Mouse (Mus musculus): ENCODE results near the gene Chrm5. TPM values are rescaled to one million over a fixed set of nuclear protein-coding genes. Genes with fewer than 3 reads are reported as not detected.

Gene Chrm5
- polyA plus RNA-seq, 1 experiment from 2014 or later = not detected

GRCm38 (mm10) chr2:112445511-112445910, 35.1 kb downstream of the Chrm5 start:
- Histone ChIP-seq H3K9me3 (no peaks in the 10 kb centered on the region), H3K4me1 (no peaks in the 10 kb centered on the region), H3K27me3 (no peaks in the 10 kb centered on the region), H3K36me3 (no peaks in the 10 kb centered on the region), H3K27ac (no peak overlapping the region), H3K4me2 (no peak overlapping the region), H3K4me3 (no peak overlapping the region), H3K9ac (no peak overlapping the region)
- ATAC-seq (ENCODE audit: borderline replicate concordance, extremely low read depth, low FRiP score, low TSS enrichment) = no peak

GRCm38 (mm10) chr2:112443491-112443890, 37.1 kb downstream of the Chrm5 start:
- 56% methylated on average over 2 of the region's 2 CpGs for WGBS

GRCm38 (mm10) chr2:112437589-112437988, 43.0 kb downstream of the Chrm5 start:
- ATAC-seq (ENCODE audit: borderline replicate concordance, extremely low read depth, low FRiP score, low TSS enrichment) = no peak
- H3K27me3 ChIP-seq = no peaks in the 10 kb centered on the region
- H3K36me3 ChIP-seq = no peaks in the 10 kb centered on the region
- no peak overlapping the region for H3K27ac ChIP-seq
- no peak overlapping the region for H3K9ac ChIP-seq
- H3K4me1 ChIP-seq = no peaks in the 10 kb centered on the region
- 73% methylated on average over 2 of the region's 2 CpGs for WGBS
- no peaks in the 10 kb centered on the region for H3K9me3 ChIP-seq
- H3K4me2 ChIP-seq = no peak overlapping the region
- H3K4me3 ChIP-seq = no peak overlapping the region

More at GRCm38 (mm10) chr2:112443491-112443890, 37.1 kb downstream of the Chrm5 start:
- Histone ChIP-seq H3K4me2 (no peak overlapping the region), H3K4me3 (no peak overlapping the region), H3K27me3 (no peaks in the 10 kb centered on the region), H3K9ac (no peak overlapping the region), H3K27ac (no peak overlapping the region), H3K36me3 (no peaks in the 10 kb centered on the region), H3K9me3 (no peaks in the 10 kb centered on the region), H3K4me1 (no peaks in the 10 kb centered on the region)
- ATAC-seq (ENCODE audit: borderline replicate concordance, extremely low read depth, low FRiP score, low TSS enrichment) = no peak

- WGBS = 84% methylated on average over 4 of the region's 4 CpGs
- H3K27me3 ChIP-seq = no peaks in the 10 kb centered on the region
- no peaks in the 10 kb centered on the region for H3K4me1 ChIP-seq
- no peaks in the 10 kb centered on the region for H3K36me3 ChIP-seq
- H3K4me2 ChIP-seq = no peak overlapping the region
- ATAC-seq (ENCODE audit: borderline replicate concordance, extremely low read depth, low FRiP score, low TSS enrichment) = no peak
- H3K9me3 ChIP-seq = no peaks in the 10 kb centered on the region
- no peak overlapping the region for H3K9ac ChIP-seq
- H3K27ac ChIP-seq = no peak overlapping the region
- H3K4me3 ChIP-seq = no peak overlapping the region
Observed at GRCm38 (mm10) chr2:112436292-112436691, 44.3 kb downstream of the Chrm5 start.

GRCm38 (mm10) chr2:112433359-112433758, 47.2 kb downstream of the Chrm5 start:
- H3K27me3 ChIP-seq = no peaks in the 10 kb centered on the region
- H3K36me3 ChIP-seq = no peaks in the 10 kb centered on the region
- WGBS = 43% methylated on average over 2 of the region's 2 CpGs
- no peaks in the 10 kb centered on the region for H3K4me1 ChIP-seq
- no peak for ATAC-seq (ENCODE audit: borderline replicate concordance, extremely low read depth, low FRiP score, low TSS enrichment)
- H3K4me2 ChIP-seq = no peak overlapping the region
- no peak overlapping the region for H3K9ac ChIP-seq
- H3K4me3 ChIP-seq = no peak overlapping the region
- H3K9me3 ChIP-seq = no peaks in the 10 kb centered on the region
- H3K27ac ChIP-seq = no peak overlapping the region

GRCm38 (mm10) chr2:112432523-112432922, 48.0 kb downstream of the Chrm5 start:
- H3K27me3 ChIP-seq = no peaks in the 10 kb centered on the region
- no peaks in the 10 kb centered on the region for H3K36me3 ChIP-seq
- no peaks in the 10 kb centered on the region for H3K4me1 ChIP-seq
- WGBS = 87% methylated on average over 2 of the region's 2 CpGs
- no peak for ATAC-seq (ENCODE audit: borderline replicate concordance, extremely low read depth, low FRiP score, low TSS enrichment)
- no peaks in the 10 kb centered on the region for H3K9me3 ChIP-seq
- H3K27ac ChIP-seq = no peak overlapping the region
- H3K4me3 ChIP-seq = no peak overlapping the region
- no peak overlapping the region for H3K4me2 ChIP-seq
- no peak overlapping the region for H3K9ac ChIP-seq

GRCm38 (mm10) chr2:112430403-112430802, 50.2 kb downstream of the Chrm5 start:
- WGBS = 29% methylated on average over 5 of the region's 5 CpGs
- no peaks in the 10 kb centered on the region for H3K36me3 ChIP-seq
- H3K27me3 ChIP-seq = no peaks in the 10 kb centered on the region
- no peak overlapping the region for H3K4me2 ChIP-seq
- H3K9me3 ChIP-seq = no peaks in the 10 kb centered on the region
- H3K4me3 ChIP-seq = no peak overlapping the region
- H3K9ac ChIP-seq = no peak overlapping the region
- no peak overlapping the region for H3K27ac ChIP-seq
- no peak for ATAC-seq (ENCODE audit: borderline replicate concordance, extremely low read depth, low FRiP score, low TSS enrichment)
- no peaks in the 10 kb centered on the region for H3K4me1 ChIP-seq

- ATAC-seq (ENCODE audit: borderline replicate concordance, extremely low read depth, low FRiP score, low TSS enrichment) = no peak
- Histone ChIP-seq H3K27me3 (no peaks in the 10 kb centered on the region), H3K4me1 (no peaks in the 10 kb centered on the region), H3K27ac (no peak overlapping the region), H3K9me3 (no peaks in the 10 kb centered on the region), H3K36me3 (no peaks in the 10 kb centered on the region), H3K4me3 (no peak overlapping the region), H3K4me2 (no peak overlapping the region), H3K9ac (no peak overlapping the region)
- 77% methylated on average over 4 of the region's 4 CpGs for WGBS
Observed at GRCm38 (mm10) chr2:112429665-112430064, 50.9 kb downstream of the Chrm5 start.

Other genes starting within 250 kb of the Chrm5 start
- 16.3 and 17.3 TPM in 2 replicates for gene Lpcat4, start 241.3 kb downstream of the Chrm5 start, polyA plus RNA-seq (2015; fragmentation: Nextera tagmentation; extraction: Ambion mirVana)
- gene Nutm1, start 221.5 kb downstream of the Chrm5 start, polyA plus RNA-seq (2015; fragmentation: Nextera tagmentation; extraction: Ambion mirVana) = not detected in 2 replicates
- gene Nop10, start 218.8 kb downstream of the Chrm5 start, polyA plus RNA-seq (2015; fragmentation: Nextera tagmentation; extraction: Ambion mirVana) = 182 and 204 TPM in 2 replicates
- gene Slc12a6, start 214.9 kb downstream of the Chrm5 start, polyA plus RNA-seq (2015; fragmentation: Nextera tagmentation; extraction: Ambion mirVana) = 6.8 and 9.3 TPM in 2 replicates
- not detected in 2 replicates for gene Gm21985, start 214.5 kb downstream of the Chrm5 start, polyA plus RNA-seq (2015; fragmentation: Nextera tagmentation; extraction: Ambion mirVana)
- gene Emc4, start 112.7 kb downstream of the Chrm5 start, polyA plus RNA-seq (2015; fragmentation: Nextera tagmentation; extraction: Ambion mirVana) = 107 and 113 TPM in 2 replicates
- gene Katnbl1, start 101.6 kb downstream of the Chrm5 start, polyA plus RNA-seq (2015; fragmentation: Nextera tagmentation; extraction: Ambion mirVana) = 39.4 and 40.2 TPM in 2 replicates
- 19.3 and 19.6 TPM in 2 replicates for gene Emc7, start 25.8 kb downstream of the Chrm5 start, polyA plus RNA-seq (2015; fragmentation: Nextera tagmentation; extraction: Ambion mirVana)
- gene Aven, start 12.2 kb upstream of the Chrm5 start, polyA plus RNA-seq (2015; fragmentation: Nextera tagmentation; extraction: Ambion mirVana) = 5.5 and 6.4 TPM in 2 replicates